In genomic region chr16:57166086-57166485, GRCm38 (mm10) we compare ENCODE assay signal across 8 mouse cellular contexts. TPM values are rescaled to one million over a fixed set of nuclear protein-coding genes. Genes with fewer than 3 reads are reported as not detected.
DNase-seq lines count a peak whose midpoint lies in the region; ATAC-seq and TF ChIP-seq lines count a peak whose summit lies in the region.

No protein-coding gene starts in this region.

- peaks cover 31% of the 10 kb centered on the region for H3K36me3 ChIP-seq in heart, embryonic 12.5 days
- H3K36me3 ChIP-seq in ES-E14 (ENCODE audit: control insufficient read depth, insufficient read depth, low read length, poor library complexity, severe bottlenecking) = peaks cover 15% of the 10 kb centered on the region
- H3K36me3 ChIP-seq in hindbrain, embryonic 15.5 days = peaks cover 7% of the 10 kb centered on the region
- peaks cover 24% of the 10 kb centered on the region for H3K36me3 ChIP-seq in midbrain, embryonic 10.5 days

- H3K4me3 ChIP-seq in heart, embryonic 12.5 days = peak overlapping the region; percentile 80
- peak overlapping the region in 1 of 2 experiments; percentile 90; a peak in 3 of 4 replicates for H3K4me3 ChIP-seq in ES-E14 (ENCODE audit: insufficient read depth in 1 of 2, low read depth in 1 of 2, low read length in 2 of 2, poor library complexity in 1 of 2, severe bottlenecking in 1 of 2)
- H3K4me3 ChIP-seq in hindbrain, embryonic 15.5 days = peak overlapping the region; percentile 98
- H3K4me3 ChIP-seq in midbrain, embryonic 10.5 days = peak overlapping the region; percentile 84

- no peak overlapping the region for H3K9ac ChIP-seq in heart, embryonic 12.5 days
- no peak overlapping the region for H3K9ac ChIP-seq in ES-E14 (ENCODE audit: insufficient read depth, low read depth, low read length, poor library complexity, severe bottlenecking)
- no peak overlapping the region for H3K9ac ChIP-seq in hindbrain, embryonic 15.5 days

- in situ Hi-C loops in ES-E14 (cut with MboI; ENCODE audit: low sequenced_read_pairs in 2 of 2, unreplicated experiment in 2 of 2) = no loop called here

- no peaks in the 10 kb centered on the region for H3K27me3 ChIP-seq in heart, embryonic 12.5 days (replicated peaks)
- H3K27me3 ChIP-seq in hindbrain, embryonic 15.5 days = no peaks in the 10 kb centered on the region
- H3K27me3 ChIP-seq in midbrain, embryonic 10.5 days (ENCODE audit: low read depth, poor library complexity, severe bottlenecking) = no peaks in the 10 kb centered on the region

- ATAC-seq in heart, embryonic 12.5 days (ENCODE audit: insufficient number of reproducible peaks, low FRiP score) = no peak
- ATAC-seq in hindbrain, embryonic 15.5 days (ENCODE audit: low FRiP score, low read depth) = no peak

- peaks cover 5% of the 10 kb centered on the region for H3K4me1 ChIP-seq in heart, embryonic 12.5 days (replicated peaks)
- H3K4me1 ChIP-seq in ES-E14 (ENCODE audit: control insufficient read depth in 2 of 2, insufficient read depth in 2 of 2, low read length in 2 of 2, poor library complexity in 1 of 2) = peaks cover 2 to 7% of the 10 kb centered on the region in 2 experiments; a peak in 1 of 4 replicates
- peaks cover 14% of the 10 kb centered on the region for H3K4me1 ChIP-seq in hindbrain, embryonic 15.5 days (replicated peaks)
- H3K4me1 ChIP-seq in midbrain, embryonic 10.5 days = peaks cover 33% of the 10 kb centered on the region

- H3K9me3 ChIP-seq in heart, embryonic 12.5 days (replicated peaks) = no peaks in the 10 kb centered on the region
- H3K9me3 ChIP-seq in ES-E14 (ENCODE audit: control insufficient read depth, insufficient read depth, low read depth, low read length) = no peaks in the 10 kb centered on the region
- no peaks in the 10 kb centered on the region for H3K9me3 ChIP-seq in hindbrain, embryonic 15.5 days
- no peaks in the 10 kb centered on the region for H3K9me3 ChIP-seq in midbrain, embryonic 10.5 days (replicated peaks)

- no peak overlapping the region for H3K27ac ChIP-seq in heart, embryonic 12.5 days (ENCODE audit: poor library complexity, severe bottlenecking)
- no peak overlapping the region for H3K27ac ChIP-seq in ES-E14 (ENCODE audit: insufficient read depth, low read depth, low read length, poor library complexity, severe bottlenecking)
- no peak overlapping the region for H3K27ac ChIP-seq in hindbrain, embryonic 15.5 days (replicated peaks)
- H3K27ac ChIP-seq in midbrain, embryonic 10.5 days (replicated peaks) = no peak overlapping the region

- WGBS in heart, embryonic 12.5 days = 73% methylated on average over 6 of the region's 6 CpGs
- 97% methylated on average over 6 of the region's 6 CpGs for whole genome bisulfite sequencing in hindbrain, embryonic 15.5 days
- 88% methylated on average over 6 of the region's 6 CpGs for WGBS in midbrain, embryonic 10.5 days

- peak overlapping the region; percentile 71 for H3K4me2 ChIP-seq in heart, embryonic 12.5 days
- H3K4me2 ChIP-seq in hindbrain, embryonic 15.5 days = peak overlapping the region; percentile 83

- intact Hi-C loops in left cerebral cortex, postnatal 25 days (cut with DNase I) = loop anchor here (5.0 to 10.0 kb wide), 2 partner anchors 44 to 429 kb away; partner anchors contain the start of gene Tomm70a

- DNase-seq in heart, adult 11 months = no peak
- DNase-seq in ES-E14 (ENCODE audit: low read depth, low spot score) = no peak
- DNase-seq in midbrain, embryonic 10.5 days (ENCODE audit: low spot score) = no peak
- DNase-seq in left cerebral cortex, postnatal 25 days (ENCODE audit: low spot score in 2 of 2) = no peak
- DNase-seq in right cerebral cortex, postnatal 25 days = no peak
- no peak for DNase-seq in right cerebral cortex, postnatal 10 days (ENCODE audit: low spot score in 2 of 2)

TF ChIP-seq in ES-E14, 5 proteins besides CTCF, POLR2A, EP300 and RAD21:
- no peak for TF ChIP-seq CHD2 (IDR thresholded peaks at IDR 0.05; ENCODE audit: low read depth, low read length)
- TF ChIP-seq ZNF384 (IDR thresholded peaks at IDR 0.05; ENCODE audit: low read depth, low read length) = peak; percentile 68
- no peak for TF ChIP-seq MAFK (IDR thresholded peaks at IDR 0.05; ENCODE audit: insufficient read depth, low read depth, low read length)
- TF ChIP-seq ZC3H11A (IDR thresholded peaks at IDR 0.05; ENCODE audit: borderline replicate concordance, low read depth, low read length) = no peak

RNA-seq across cellular contexts. Expression of gene Nit2, which starts 1.1 kb away (rescaled TPM):
- polyA plus RNA-seq in heart, embryonic 12.5 days (2016; fragmentation: Nextera tagmentation; extraction: Ambion mirVana) = 39.7 and 40.8 TPM in 2 replicates
- 62.0 and 73.1 TPM in 2 replicates for total RNA-seq in ES-E14 (2012; rRNA removed)
- polyA plus RNA-seq in hindbrain, embryonic 15.5 days (2015; fragmentation: Nextera tagmentation; extraction: Ambion mirVana) = 46.9 and 49.8 TPM in 2 replicates
- polyA plus RNA-seq in midbrain, embryonic 10.5 days (2016; fragmentation: Nextera tagmentation; extraction: Ambion mirVana) = 53.1 and 54.4 TPM in 2 replicates
- total RNA-seq in left cerebral cortex, postnatal 25 days (2021) = 10 to 100 TPM; 14.8 to 16.3 TPM

RNA-seq across cellular contexts. Expression of gene Tomm70a, which starts 44.6 kb away (rescaled TPM):
- 57.2 and 58.3 TPM in 2 replicates for polyA plus RNA-seq in heart, embryonic 12.5 days (2016; fragmentation: Nextera tagmentation; extraction: Ambion mirVana)
- 86.5 and 106 TPM in 2 replicates for total RNA-seq in ES-E14 (2012; rRNA removed)
- 63.9 and 65.2 TPM in 2 replicates for polyA plus RNA-seq in hindbrain, embryonic 15.5 days (2015; fragmentation: Nextera tagmentation; extraction: Ambion mirVana)
- polyA plus RNA-seq in midbrain, embryonic 10.5 days (2016; fragmentation: Nextera tagmentation; extraction: Ambion mirVana) = 47.8 and 51.0 TPM in 2 replicates
- 100 to 1,000 TPM; 105 to 110 TPM for total RNA-seq in left cerebral cortex, postnatal 25 days (2021)
